ENCODE assay signal across 21 mouse cellular contexts in genomic region chr8:41752641-41753040, GRCm38 (mm10).
DNase-seq lines count a peak whose midpoint lies in the region; ATAC-seq and TF ChIP-seq lines count a peak whose summit lies in the region.
"Had no signal": no experiment of that assay in that cellular context is flagged by ENCODE, and none has a peak within 500 bp of the region (broad histone marks: within the 10 kb centered on the region; RNA-seq: fewer than 3 reads in every experiment).

No protein-coding gene starts in this region.

- no peak overlapping the region for H3K4me3 ChIP-seq in left cerebral cortex, adult 2 months

- ATAC-seq in frontal cortex, adult (ENCODE audit: low TSS enrichment) = peak; percentile 89
- ATAC-seq: activated CD4-positive, CD25-positive, alpha-beta regulatory T cell, adult 4 months; CD4-positive, CD25-positive, alpha-beta regulatory T cell, adult 4 months; Patski had no signal

- H3K27ac ChIP-seq in left cerebral cortex, adult 2 months = peak overlapping the region; percentile 69; the same call in 1 of the 2 replicates

- no peak for DNase-seq in frontal cortex, postnatal 10 days (ENCODE audit: low spot score in 2 of 2)
- DNase-seq in left cerebral cortex, adult 2 months (ENCODE audit: extremely low spot score in 1 of 2, low spot score in 2 of 2) = no peak
- DNase-seq in left cerebral cortex, postnatal 10 days (ENCODE audit: extremely low spot score in 1 of 2, low spot score in 2 of 2) = no peak
- DNase-seq in right cerebral cortex, adult 18-20 months = peak; percentile 29
- no peak for DNase-seq in right cerebral cortex, postnatal 25 days
- DNase-seq in brain, adult 2 months (ENCODE audit: low read depth, low spot score) = peak; percentile 58
- no peak for DNase-seq in layer of hippocampus, postnatal 36 days
- DNase-seq: adrenal gland, adult 2 months; adrenal gland, adult 8-10 months; adrenal gland, postnatal 10 days; adrenal gland, postnatal 14 days; adrenal gland, postnatal 25 days; adrenal gland, postnatal 36 days; B cell, adult 2 months; cerebellum, adult 11 months; cerebellum, adult 11-12 months; cerebellum, adult 18-20 months had no signal

- TF ChIP-seq CTCF in left cerebral cortex, adult 2 months (IDR thresholded peaks at IDR 0.05) = no peak; the same call in 1 of the 2 replicates

- intact Hi-C loops in left cerebral cortex, adult 2 months (cut with DNase I) = loop anchor here (2.0 to 10.0 kb wide), 5 partner anchors 40 to 212 kb away; no protein-coding TSS in a partner anchor
- intact Hi-C loops in left cerebral cortex, postnatal 10 days (cut with DNase I) = no loop called here

Comparison
In these comparisons a context has a peak if more than half of its experiments do, and no peak if none do; other contexts are left out.
1. DNase-seq: peak in right cerebral cortex, adult 18-20 months (single experiment) and brain, adult 2 months (single experiment); none in frontal cortex, postnatal 10 days (0 of 2), left cerebral cortex, adult 2 months (0 of 2), left cerebral cortex, postnatal 10 days (0 of 2), right cerebral cortex, postnatal 25 days (single experiment) and layer of hippocampus, postnatal 36 days (0 of 2).